Mouse (Mus musculus) small intestine, adult 10 weeks (tissue): ENCODE measurements around the gene Olfr1056. TPM values are rescaled to one million over a fixed set of nuclear protein-coding genes. Genes with fewer than 3 reads are reported as not detected.

Experiments used
- polyA plus RNA-seq: library from polyadenylated mRNA; stranded (reverse); fragments of 350-450 nt; fragmentation: Illumina TruSeq; extraction: RNeasy Lipid Tissue Mini Kit (QIAGEN cat#74804); gene quantifications from one replicate; pipeline ENCODE4 v1.2.3, GENCODE M21; 2014; ENCODE audit warnings: low replicate concordance

The Olfr1056 gene
- not detected for polyA plus RNA-seq

GRCm38 (mm10) chr2:86362369-86362768 lies at the start of gene Olfr1056:
Olfr1056 (minus strand) TSS chr2:86362469.

GRCm38 (mm10) chr2:86388461-86388860 lies 26.2 kb upstream of the Olfr1056 start, which contains the start of gene Olfr1058:
Olfr1058 (minus strand) TSS chr2:86388561.

GRCm38 (mm10) chr2:86378293-86378692 lies 16.0 kb upstream of the Olfr1056 start, which contains the start of gene Olfr1057:
Olfr1057 (minus strand) TSS chr2:86378393.

GRCm38 (mm10) chr2:86350184-86350583 lies 12.1 kb downstream of the Olfr1056 start, which contains the start of gene Olfr1055:
Olfr1055 (minus strand) TSS chr2:86350284.

GRCm38 (mm10) chr2:86335333-86335732 lies 26.9 kb downstream of the Olfr1056 start, which contains the start of gene Olfr1054:
Olfr1054 (minus strand) TSS chr2:86335433.

GRCm38 (mm10) chr2:86315184-86315583 lies 47.1 kb downstream of the Olfr1056 start, which contains the start of gene Olfr1053:
Olfr1053 (minus strand) TSS chr2:86315284.

Other genes with a start within 250 kb of the Olfr1056 start
- gene Olfr1039, start 226.5 kb downstream of the Olfr1056 start, polyA plus RNA-seq = not detected
- not detected for gene Olfr1040, start 215.7 kb downstream of the Olfr1056 start, polyA plus RNA-seq
- not detected for gene Olfr1042, start 200.6 kb downstream of the Olfr1056 start, polyA plus RNA-seq
- not detected for gene Olfr1043, start 194.9 kb downstream of the Olfr1056 start, polyA plus RNA-seq
- gene Olfr1044, start 184.6 kb downstream of the Olfr1056 start, polyA plus RNA-seq = not detected
- not detected for gene Olfr52, start 176.8 kb downstream of the Olfr1056 start, polyA plus RNA-seq
- not detected for gene Olfr1045, start 159.5 kb downstream of the Olfr1056 start, polyA plus RNA-seq
- gene Olfr1046, start 143.2 kb downstream of the Olfr1056 start, polyA plus RNA-seq = not detected
- gene Olfr1047, start 131.1 kb downstream of the Olfr1056 start, polyA plus RNA-seq = not detected
- gene Olfr1048, start 122.2 kb downstream of the Olfr1056 start, polyA plus RNA-seq = not detected
- gene Olfr1049, start 104.1 kb downstream of the Olfr1056 start, polyA plus RNA-seq = not detected
- not detected for gene Olfr1051, start 83.4 kb downstream of the Olfr1056 start, polyA plus RNA-seq
- gene Olfr1052, start 70.0 kb downstream of the Olfr1056 start, polyA plus RNA-seq = not detected
- not detected for gene Olfr1053, start 47.2 kb downstream of the Olfr1056 start, polyA plus RNA-seq
- not detected for gene Olfr1054, start 27.0 kb downstream of the Olfr1056 start, polyA plus RNA-seq
- not detected for gene Olfr1055, start 12.2 kb downstream of the Olfr1056 start, polyA plus RNA-seq
- gene Olfr1057, start 15.9 kb upstream of the Olfr1056 start, polyA plus RNA-seq = not detected
- gene Olfr1058, start 26.1 kb upstream of the Olfr1056 start, polyA plus RNA-seq = not detected
- gene Olfr1061, start 51.6 kb upstream of the Olfr1056 start, polyA plus RNA-seq = not detected
- not detected for gene Olfr1062, start 64.3 kb upstream of the Olfr1056 start, polyA plus RNA-seq
- gene Olfr1065, start 88.1 kb upstream of the Olfr1056 start, polyA plus RNA-seq = not detected
- not detected for gene Olfr1066, start 93.8 kb upstream of the Olfr1056 start, polyA plus RNA-seq
- not detected for gene Olfr228, start 124.9 kb upstream of the Olfr1056 start, polyA plus RNA-seq
- not detected for gene Olfr1076, start 146.0 kb upstream of the Olfr1056 start, polyA plus RNA-seq
- gene Olfr1079, start 180.0 kb upstream of the Olfr1056 start, polyA plus RNA-seq = not detected
- not detected for gene Olfr1080, start 195.8 kb upstream of the Olfr1056 start, polyA plus RNA-seq
- not detected for gene Olfr1082, start 236.5 kb upstream of the Olfr1056 start, polyA plus RNA-seq